Mouse (Mus musculus) CH12.LX (cell line): Measurements from ENCODE around the gene Col25a1. TPM values are rescaled to one million over a fixed set of nuclear protein-coding genes. Genes with fewer than 3 reads are reported as not detected.

ENCODE experiments used
- DNase-seq: peaks from one replicate; pipeline ENCODE4 v3.0.0-alpha.2; 2013; ENCODE audit errors: extremely low read depth
- H3K27ac ChIP-seq: 2 replicates; pipeline ENCODE4 v1.5.1; 2012; ENCODE audit warnings: low read depth, mild to moderate bottlenecking, control low read depth, moderate library complexity; ENCODE audit not compliant: insufficient read depth
- H3K27me3 ChIP-seq: replicated peaks from 2 replicates; pipeline ENCODE3; 2012; ENCODE audit warnings: inconsistent platforms
- H3K36me3 ChIP-seq, 2 experiments: replicated peaks in 1 of 2; 2 replicates each; pipeline versions ENCODE3 to v1.6.1; 2012; ENCODE audit warnings: inconsistent platforms in 1 of 2, low read length in 1 of 2, mild to moderate bottlenecking in 1 of 2, mixed read lengths in 1 of 2, moderate library complexity in 1 of 2; ENCODE audit not compliant: control insufficient read depth in 1 of 2, insufficient read depth in 1 of 2
- H3K4me1 ChIP-seq, 2 experiments: 2 replicates each; pipeline ENCODE4 v1.6.1; 2012; ENCODE audit warnings: inconsistent platforms in 1 of 2, moderate library complexity in 1 of 2; ENCODE audit not compliant: insufficient read depth in 2 of 2, control insufficient read depth in 1 of 2
- H3K4me2 ChIP-seq: 2 replicates; pipeline ENCODE4 v1.6.1; 2012; ENCODE audit warnings: low read depth, mild to moderate bottlenecking, control low read depth; ENCODE audit not compliant: poor library complexity, insufficient read depth, severe bottlenecking
- H3K4me3 ChIP-seq, 3 experiments: fragments of 150-350 bp in 1 of 3; sonication (generic) in 1 of 3; replicated peaks in 1 of 3; 2 replicates each; pipeline versions ENCODE3 to v1.5.1; 2011 to 2012; ENCODE audit warnings: low read depth in 2 of 3, low read length in 2 of 3, mild to moderate bottlenecking in 2 of 3, moderate library complexity in 2 of 3, control low read depth in 1 of 3, improper control_type of control experiment in 1 of 3, inconsistent platforms in 1 of 3, mixed read lengths in 1 of 3; ENCODE audit not compliant: poor library complexity in 1 of 3
- H3K79me2 ChIP-seq: replicated peaks from 2 replicates; pipeline ENCODE4 v1.6.1; 2012; ENCODE audit warnings: mild to moderate bottlenecking, moderate library complexity; ENCODE audit not compliant: control insufficient read depth, poor library complexity, insufficient read depth, severe bottlenecking; ENCODE audit errors: extremely low read depth
- H3K9ac ChIP-seq: 2 replicates; pipeline ENCODE4 v1.6.1; 2012; ENCODE audit warnings: low read depth, mild to moderate bottlenecking, control low read depth, moderate library complexity; ENCODE audit not compliant: insufficient read depth
- H3K9me3 ChIP-seq: replicated peaks from 2 replicates; pipeline ENCODE3; 2012; ENCODE audit warnings: low read length, inconsistent platforms, mixed read lengths
- BHLHE40 ChIP-seq: IDR thresholded peaks from 2 replicates; pipeline ENCODE4 v1.6.1; 2011; ENCODE audit warnings: mild to moderate bottlenecking, low read depth, low read length, improper control_type of control experiment
- CHD2 ChIP-seq: IDR thresholded peaks from 2 replicates; pipeline ENCODE4 v1.6.1; 2011; ENCODE audit warnings: low read length, improper control_type of control experiment
- CTCF ChIP-seq, 2 experiments: IDR thresholded peaks in 1 of 2; conservative IDR thresholded peaks in 1 of 2; 2 replicates each; pipeline ENCODE4 v1.5.1; 2011 to 2012; ENCODE audit warnings: low read depth in 2 of 2, low read length in 2 of 2, improper control_type of control experiment in 1 of 2, inconsistent platforms in 1 of 2, mild to moderate bottlenecking in 1 of 2, moderate library complexity in 1 of 2
- EP300 ChIP-seq: IDR thresholded peaks from 2 replicates; pipeline ENCODE4 v1.6.1; 2011; ENCODE audit warnings: low read length, improper control_type of control experiment
- ETS1 ChIP-seq: conservative IDR thresholded peaks from 2 replicates; pipeline ENCODE4 v1.6.1; 2012; ENCODE audit warnings: low read depth, mild to moderate bottlenecking, inconsistent platforms, low read length, improper control_type of control experiment, moderate library complexity
- IRF4 ChIP-seq: IDR thresholded peaks from 2 replicates; pipeline ENCODE4 v1.6.1; 2014; ENCODE audit warnings: low read depth, mild to moderate bottlenecking, inconsistent platforms, low read length, improper control_type of control experiment
- JUN ChIP-seq: IDR thresholded peaks from 2 replicates; pipeline ENCODE4 v1.6.1; 2011; ENCODE audit warnings: low read depth, mild to moderate bottlenecking, low read length, improper control_type of control experiment, moderate library complexity; ENCODE audit not compliant: insufficient read depth
- JUND ChIP-seq: conservative IDR thresholded peaks from 2 replicates; pipeline ENCODE4 v1.6.1; 2011; ENCODE audit warnings: low read depth, low read length, improper control_type of control experiment
- KAT2A ChIP-seq: IDR thresholded peaks from 2 replicates; pipeline ENCODE4 v1.6.1; 2012; ENCODE audit warnings: low read length, improper control_type of control experiment, inconsistent platforms; ENCODE audit not compliant: insufficient replicate concordance
- MXI1 ChIP-seq: IDR thresholded peaks from 2 replicates; pipeline ENCODE4 v1.6.1; 2011; ENCODE audit warnings: mild to moderate bottlenecking, low read depth, low read length, improper control_type of control experiment
- MYC ChIP-seq: IDR thresholded peaks from 2 replicates; pipeline ENCODE4 v1.6.1; 2011; ENCODE audit warnings: low read depth, mild to moderate bottlenecking, improper control_type of control experiment, low read length
- NRF1 ChIP-seq: IDR thresholded peaks from 2 replicates; pipeline ENCODE4 v1.6.1; 2014; ENCODE audit warnings: low read depth, mild to moderate bottlenecking, inconsistent platforms, low read length, improper control_type of control experiment, moderate library complexity
- POLR2A ChIP-seq: IDR thresholded peaks from 2 replicates; pipeline ENCODE4 v1.6.1; 2011; ENCODE audit warnings: low read depth, mild to moderate bottlenecking, improper control_type of control experiment, low read length
- POLR2AphosphoS2 ChIP-seq: IDR thresholded peaks from 2 replicates; pipeline ENCODE4 v1.6.1; 2011; ENCODE audit warnings: low read depth, low read length, improper control_type of control experiment
- SMC3 ChIP-seq: IDR thresholded peaks from 2 replicates; pipeline ENCODE4 v1.6.1; 2011; ENCODE audit warnings: low read depth, low read length, improper control_type of control experiment
- TCF12 ChIP-seq: IDR thresholded peaks from 2 replicates; pipeline ENCODE4 v1.6.1; 2014; ENCODE audit warnings: low read depth, mild to moderate bottlenecking, inconsistent platforms, low read length, improper control_type of control experiment
- UBTF ChIP-seq: IDR thresholded peaks from 2 replicates; pipeline ENCODE4 v1.6.1; 2012; ENCODE audit warnings: low read depth, mild to moderate bottlenecking, inconsistent platforms, low read length, improper control_type of control experiment, moderate library complexity
- USF1 ChIP-seq: IDR thresholded peaks from 2 replicates; pipeline ENCODE4 v1.6.1; 2014; ENCODE audit warnings: low read depth, mild to moderate bottlenecking, inconsistent platforms, low read length, improper control_type of control experiment
- USF2 ChIP-seq: conservative IDR thresholded peaks from 2 replicates; pipeline ENCODE4 v1.6.1; 2011; ENCODE audit warnings: low read depth, low read length, improper control_type of control experiment
- ZC3H11A ChIP-seq: IDR thresholded peaks from 2 replicates; pipeline ENCODE4 v1.6.1; 2012; ENCODE audit warnings: low read depth, mild to moderate bottlenecking, inconsistent platforms, low read length, improper control_type of control experiment
- ZKSCAN1 ChIP-seq: IDR thresholded peaks from 2 replicates; pipeline ENCODE4 v1.6.1; 2012; ENCODE audit warnings: low read depth, inconsistent platforms, low read length, improper control_type of control experiment, borderline replicate concordance
- ZMIZ1 ChIP-seq: IDR thresholded peaks from 2 replicates; pipeline ENCODE4 v1.6.1; 2012; ENCODE audit warnings: low read depth, mild to moderate bottlenecking, inconsistent platforms, low read length, improper control_type of control experiment
- ZNF384 ChIP-seq: IDR thresholded peaks from 2 replicates; pipeline ENCODE4 v1.6.1; 2012; ENCODE audit warnings: low read depth, low read length, improper control_type of control experiment, inconsistent platforms
- dilution Hi-C: fragments of 300-500 bp; cut with MboI; formaldehyde crosslinking; loops from 2 replicates; pipeline ENCODE4 v1.14.3; 2020; ENCODE audit warnings: low sequenced_read_pairs; ENCODE audit not compliant: extremely low pct_unique_long_range_greater_than_20kb, extremely low pct_ligation_motif_present
- in situ Hi-C: fragments of 300-500 bp; cut with MboI; formaldehyde crosslinking; loops from 3 replicates; pipeline ENCODE4 v1.14.3; 2019; ENCODE audit warnings: low sequenced_read_pairs, low pct_ligation_motif_present, low pct_unique_long_range_greater_than_20kb, mixed read lengths
- polyA plus RNA-seq: library from polyadenylated mRNA; unstranded; fragments of >175 nt; gene quantifications from 2 replicates; pipeline ENCODE4 v1.2.1, GENCODE M21; 2012; ENCODE audit warnings: low read depth; ENCODE audit not compliant: insufficient read length
- total RNA-seq, 2 experiments: library from RNA; depleted of rRNA; stranded (reverse); fragments of 300-350 nt in 1 of 2; fragments of >200 nt in 1 of 2; gene quantifications; 2 replicates each; pipeline ENCODE4 v1.2.3; 2012 to 2014

The Col25a1 gene
- total and polyA plus RNA-seq, 3 experiments = not detected

DNA sequence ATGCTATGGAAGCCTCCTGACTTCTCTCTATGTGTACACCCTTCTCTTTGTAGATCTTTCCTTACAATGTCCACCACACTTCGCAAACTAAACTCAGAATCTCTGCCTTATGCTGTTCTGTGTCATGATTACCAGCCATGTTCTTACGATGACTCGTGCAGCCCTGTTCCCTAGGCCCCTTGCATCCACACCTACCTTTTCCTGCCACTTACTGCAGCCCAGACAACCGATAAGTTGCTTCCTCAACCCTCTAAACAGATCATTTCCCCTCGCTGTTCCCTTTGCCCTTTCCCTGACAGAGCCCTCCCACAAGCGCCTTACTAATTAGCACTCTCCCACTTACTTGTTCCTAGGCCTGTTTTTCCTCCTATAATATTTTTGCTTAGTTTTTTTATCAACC, 275.9 kb downstream of the Col25a1 start:
- Histone ChIP-seq H3K4me1 (no peaks in the 10 kb centered on the region), H3K27me3 (no peaks in the 10 kb centered on the region), H3K27ac (no peak overlapping the region), H3K36me3 (no peaks in the 10 kb centered on the region), H3K9ac (no peak overlapping the region), H3K4me2 (no peak overlapping the region)
- dilution Hi-C loops = no loop called here
- no peak for DNase-seq
- TF ChIP-seq USF1 (no peak), ZNF384 (no peak), ZC3H11A (no peak), CHD2 (no peak), SMC3 (no peak), CTCF (conservative IDR thresholded peaks at IDR 0.05 in 1 of 2, IDR thresholded peaks at IDR 0.05 in 1 of 2; ENCODE audit: low read depth in 2 of 2, low read length in 2 of 2) (no peak), BHLHE40 (no peak)
- TF ChIP-seq, all 38 proteins: peak for 0
- no peaks in the 10 kb centered on the region for H3K79me2 ChIP-seq
- in situ Hi-C loops = no loop called here
- H3K4me3 ChIP-seq = no peak overlapping the region
- H3K9me3 ChIP-seq = no peaks in the 10 kb centered on the region

DNA sequence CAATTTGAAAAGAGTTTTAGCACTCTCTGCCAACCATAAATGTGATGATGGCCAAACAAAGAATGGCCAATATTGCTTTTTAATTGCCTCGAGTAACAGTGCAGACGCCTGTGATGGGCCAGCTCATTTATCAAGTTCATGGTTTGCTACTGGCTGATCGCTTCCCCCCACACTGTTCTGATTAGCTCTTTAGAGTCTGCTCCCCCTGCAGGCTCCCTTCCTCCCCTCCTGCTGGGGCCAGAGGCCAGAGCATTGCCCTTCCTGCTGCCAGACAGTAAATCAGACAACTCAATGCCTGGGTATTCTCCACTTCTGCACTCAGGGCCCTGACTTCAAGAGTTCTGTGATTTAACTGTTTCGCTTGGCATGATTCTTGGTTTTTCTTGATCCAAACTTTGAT, 281.9 kb downstream of the Col25a1 start:
- no peak for DNase-seq
- Histone ChIP-seq H3K4me2 (no peak overlapping the region), H3K9me3 (no peaks in the 10 kb centered on the region), H3K4me1 (no peaks in the 10 kb centered on the region; a peak in 1 of 4 replicates), H3K27ac (no peak overlapping the region), H3K27me3 (no peaks in the 10 kb centered on the region), H3K4me3 (no peak overlapping the region), H3K79me2 (no peaks in the 10 kb centered on the region), H3K36me3 (no peaks in the 10 kb centered on the region), H3K9ac (no peak overlapping the region)
- TF ChIP-seq USF2 = no peak
- TF ChIP-seq BHLHE40 = no peak
- TF ChIP-seq ZKSCAN1 = no peak
- TF ChIP-seq TCF12 = no peak
- TF ChIP-seq ZMIZ1 = no peak
- TF ChIP-seq JUN = no peak
- TF ChIP-seq CTCF (conservative IDR thresholded peaks at IDR 0.05 in 1 of 2, IDR thresholded peaks at IDR 0.05 in 1 of 2; ENCODE audit: low read depth in 2 of 2, low read length in 2 of 2) = no peak
- TF ChIP-seq MYC = no peak
- TF ChIP-seq MXI1 = no peak
- no peak for TF ChIP-seq EP300
- TF ChIP-seq KAT2A = no peak
- TF ChIP-seq UBTF = no peak
- TF ChIP-seq IRF4 = no peak
- no peak for TF ChIP-seq POLR2AphosphoS2
- no peak for TF ChIP-seq NRF1
- TF ChIP-seq SMC3 = no peak
- TF ChIP-seq ETS1 = no peak
- no peak for TF ChIP-seq JUND
- TF ChIP-seq POLR2A = no peak
- no peak for TF ChIP-seq ZC3H11A
- in situ Hi-C loops = no loop called here
- dilution Hi-C loops = no loop called here
